Mouse (Mus musculus) layer of hippocampus, adult 9-10 months (tissue): Measurements from ENCODE around the gene Olfr891.
"Not testable (repeated sequence)": the region's sequence is repeated elsewhere in the genome, so short reads cannot be mapped to it uniquely, and the experiment has no call there.

Source experiments
- DNase-seq: peaks from one replicate; pipeline ENCODE4 v3.0.0; 2022; ENCODE audit warnings: low spot score

The Olfr891 gene

GRCm38 (mm10) chr9:38180721-38181120, at the start of gene Olfr891:
TSS of gene Olfr891 (minus strand) at chr9:38180821.
- no peak for DNase-seq

- no peak for DNase-seq
Measured at GRCm38 (mm10) chr9:38217755-38218154, 37.1 kb upstream of the Olfr891 start, which contains the start of gene Olfr894. TSS of gene Olfr894 (plus strand) at chr9:38218055.

DNA sequence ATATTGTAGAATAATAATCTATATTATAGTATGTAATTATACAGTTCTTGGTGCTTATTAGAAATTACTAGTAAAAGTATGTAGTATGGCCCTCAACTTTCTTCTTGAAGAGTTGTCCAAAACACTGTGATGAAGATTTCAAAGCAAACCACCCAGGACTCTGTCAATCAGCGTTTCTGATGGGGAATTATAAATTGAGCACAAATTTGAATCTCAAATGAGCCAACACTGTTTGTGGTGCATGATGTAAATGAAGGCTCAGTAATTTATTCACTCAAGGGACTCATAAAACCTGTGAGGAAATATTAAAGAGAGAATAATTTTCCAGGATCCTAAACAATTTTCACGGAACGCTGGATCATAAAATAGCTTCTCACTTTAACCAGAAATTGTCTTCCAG, 27.4 kb upstream of the Olfr891 start, which contains the start of gene Olfr893:
TSS of gene Olfr893 (plus strand) at position 301 of the 400 bp plus-strand sequence.
- DNase-seq = no peak

DNA sequence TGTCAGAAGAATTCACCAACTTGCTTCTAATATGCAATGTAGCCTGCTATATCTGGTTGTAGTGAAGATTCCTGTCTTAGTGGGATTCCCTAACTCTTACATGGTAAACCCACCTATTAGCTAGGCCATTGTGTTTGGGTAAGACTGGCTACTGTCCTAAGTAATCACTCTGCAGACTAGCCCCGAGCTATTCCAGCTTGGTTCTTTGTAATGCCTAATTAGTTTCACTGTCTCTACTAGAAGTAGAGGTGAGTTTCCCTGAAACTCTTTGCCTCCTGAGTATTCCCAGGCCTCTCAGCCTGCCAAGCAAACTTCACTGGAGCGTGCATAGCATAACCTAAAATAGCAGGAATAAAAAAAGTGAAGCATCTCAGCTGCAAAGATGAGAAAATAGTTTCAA, 12.3 kb downstream of the Olfr891 start:
- not testable (repeated sequence) for DNase-seq

GRCm38 (mm10) chr9:38142217-38142616, 38.4 kb downstream of the Olfr891 start, which contains the start of gene Olfr890:
TSS of gene Olfr890 (plus strand) at chr9:38142517.
- DNase-seq = no peak
